ENCODE assay signal across 26 mouse cellular contexts in genomic region chr10:101171826-101172225, GRCm38 (mm10).
DNase-seq lines count a peak whose midpoint lies in the region; ATAC-seq and TF ChIP-seq lines count a peak whose summit lies in the region.
"Had no signal": no experiment of that assay in that cellular context is flagged by ENCODE, and none has a peak within 500 bp of the region (broad histone marks: within the 10 kb centered on the region; RNA-seq: fewer than 3 reads in every experiment).

No protein-coding gene starts in this region.

- no peak overlapping the region for H3K27ac ChIP-seq in midbrain, embryonic 11.5 days (ENCODE audit: low read depth, low read length)
- no peak overlapping the region for H3K27ac ChIP-seq in midbrain, postnatal 0 days (ENCODE audit: low read depth, low read length)
- no peak overlapping the region for H3K27ac ChIP-seq in neural tube, embryonic 11.5 days (ENCODE audit: low read depth, low read length)
- H3K27ac ChIP-seq in midbrain, embryonic 14.5 days (replicated peaks; ENCODE audit: low read depth, low read length), result no peak overlapping the region
- no peak overlapping the region for H3K27ac ChIP-seq in midbrain, embryonic 16.5 days (ENCODE audit: low read length)
- no peak overlapping the region for H3K27ac ChIP-seq in forebrain, embryonic 11.5 days (ENCODE audit: low read depth, low read length)
- H3K27ac ChIP-seq: embryonic facial prominence, embryonic 10.5 days; embryonic facial prominence, embryonic 12.5 days; forebrain, embryonic 13.5 days had no signal

- H3K4me3 ChIP-seq in midbrain, embryonic 11.5 days (ENCODE audit: low read depth, low read length), result no peak overlapping the region
- no peak overlapping the region for H3K4me3 ChIP-seq in midbrain, postnatal 0 days (ENCODE audit: low read depth, low read length)
- no peak overlapping the region for H3K4me3 ChIP-seq in neural tube, embryonic 11.5 days (ENCODE audit: low read depth, low read length)
- H3K4me3 ChIP-seq in midbrain, embryonic 14.5 days (replicated peaks; ENCODE audit: low read depth, low read length), result no peak overlapping the region
- H3K4me3 ChIP-seq in midbrain, embryonic 16.5 days (ENCODE audit: low read depth, low read length), result no peak overlapping the region
- H3K4me3 ChIP-seq in forebrain, embryonic 11.5 days (ENCODE audit: low read depth, low read length), result no peak overlapping the region
- H3K4me3 ChIP-seq: embryonic facial prominence, embryonic 10.5 days; embryonic facial prominence, embryonic 12.5 days; forebrain, embryonic 13.5 days had no signal

- no peaks in the 10 kb centered on the region for H3K9me3 ChIP-seq in midbrain, embryonic 11.5 days (ENCODE audit: control insufficient read depth, low read length)
- no peaks in the 10 kb centered on the region for H3K9me3 ChIP-seq in midbrain, postnatal 0 days (ENCODE audit: low read length)
- no peaks in the 10 kb centered on the region for H3K9me3 ChIP-seq in neural tube, embryonic 11.5 days (ENCODE audit: control insufficient read depth, low read length)
- H3K9me3 ChIP-seq in midbrain, embryonic 14.5 days (ENCODE audit: control insufficient read depth, low read length), result no peaks in the 10 kb centered on the region
- no peaks in the 10 kb centered on the region for H3K9me3 ChIP-seq in midbrain, embryonic 16.5 days (replicated peaks; ENCODE audit: control insufficient read depth, low read length, poor library complexity, severe bottlenecking)
- H3K9me3 ChIP-seq in forebrain, embryonic 11.5 days (ENCODE audit: control insufficient read depth, low read length), result no peaks in the 10 kb centered on the region
- H3K9me3 ChIP-seq: embryonic facial prominence, embryonic 10.5 days; embryonic facial prominence, embryonic 12.5 days; forebrain, embryonic 13.5 days; G1E had no signal

- no peak overlapping the region for H3K4me2 ChIP-seq in midbrain, embryonic 11.5 days
- no peak overlapping the region for H3K4me2 ChIP-seq in midbrain, postnatal 0 days (ENCODE audit: low read depth, low read length, poor library complexity, severe bottlenecking)
- no peak overlapping the region for H3K4me2 ChIP-seq in neural tube, embryonic 11.5 days (ENCODE audit: low read depth)
- no peak overlapping the region for H3K4me2 ChIP-seq in midbrain, embryonic 14.5 days (ENCODE audit: low read length)
- H3K4me2 ChIP-seq in midbrain, embryonic 16.5 days (ENCODE audit: low read length), result no peak overlapping the region
- H3K4me2 ChIP-seq in forebrain, embryonic 11.5 days (ENCODE audit: low read depth, low read length, severe bottlenecking), result no peak overlapping the region
- H3K4me2 ChIP-seq: embryonic facial prominence, embryonic 12.5 days; forebrain, embryonic 13.5 days had no signal

- DNase-seq in midbrain, embryonic 11.5 days (ENCODE audit: low spot score, missing footprints), result no peak
- no peak for DNase-seq in midbrain, postnatal 0 days (ENCODE audit: low spot score)
- no peak for DNase-seq in neural tube, embryonic 11.5 days (ENCODE audit: low spot score)
- no peak for DNase-seq in neural tube, embryonic 10.5 days (ENCODE audit: extremely low spot score, low spot score)
- peak; percentile 13 for DNase-seq in midbrain, embryonic 14.5 days
- no peak for DNase-seq in forebrain, embryonic 11.5 days (ENCODE audit: low spot score)
- no peak for DNase-seq in liver
- DNase-seq: adrenal gland, adult 8-10 months; adrenal gland, postnatal 14 days; adrenal gland, postnatal 36 days; B cell, adult 2 months; cerebellum, adult 11-12 months; cerebellum, adult 2 months; cerebellum, adult 9-10 months; cerebellum, postnatal 10 days; cerebellum, postnatal 25 days had no signal

- no peak for TF ChIP-seq CTCF in midbrain, postnatal 0 days (IDR thresholded peaks at IDR 0.05)

- 54% methylated on average over 6 of the region's 6 CpGs for WGBS in midbrain, embryonic 11.5 days
- 29% methylated on average over 6 of the region's 6 CpGs for WGBS in midbrain, postnatal 0 days
- 50% methylated on average over 6 of the region's 6 CpGs for WGBS in neural tube, embryonic 11.5 days
- 20% methylated on average over 6 of the region's 6 CpGs for WGBS in midbrain, embryonic 14.5 days
- 39% methylated on average over 6 of the region's 6 CpGs for WGBS in midbrain, embryonic 16.5 days
- 64% methylated on average over 6 of the region's 6 CpGs for WGBS in forebrain, embryonic 11.5 days

- H3K27me3 ChIP-seq in midbrain, embryonic 11.5 days (ENCODE audit: control insufficient read depth, insufficient read depth, low read length), result no peaks in the 10 kb centered on the region
- H3K27me3 ChIP-seq in midbrain, postnatal 0 days (ENCODE audit: insufficient read depth, low read length), result no peaks in the 10 kb centered on the region
- H3K27me3 ChIP-seq in neural tube, embryonic 11.5 days (ENCODE audit: control insufficient read depth, insufficient read depth, low read length), result no peaks in the 10 kb centered on the region
- no peaks in the 10 kb centered on the region for H3K27me3 ChIP-seq in midbrain, embryonic 14.5 days (ENCODE audit: control insufficient read depth, insufficient read depth, low read length)
- H3K27me3 ChIP-seq in midbrain, embryonic 16.5 days (ENCODE audit: control insufficient read depth, insufficient read depth, low read depth, low read length), result no peaks in the 10 kb centered on the region
- H3K27me3 ChIP-seq in forebrain, embryonic 11.5 days (ENCODE audit: control insufficient read depth, insufficient read depth, low read length), result no peaks in the 10 kb centered on the region
- H3K27me3 ChIP-seq: CH12.LX; embryonic facial prominence, embryonic 12.5 days; forebrain, embryonic 13.5 days; Patski had no signal

- 0 out of 2 replicates have a peak, but pooled peaks have one; percentile 38 for ATAC-seq in midbrain, embryonic 11.5 days (ENCODE audit: low FRiP score)
- no peak for ATAC-seq in midbrain, postnatal 0 days (ENCODE audit: low FRiP score)
- peak; percentile 42; the same call in 1 of the 2 replicates for ATAC-seq in neural tube, embryonic 11.5 days (ENCODE audit: insufficient read depth, low FRiP score, low TSS enrichment)
- no peak for ATAC-seq in midbrain, embryonic 14.5 days (ENCODE audit: low FRiP score, low TSS enrichment)
- 0 out of 2 replicates have a peak, but pooled peaks have one; percentile 25 for ATAC-seq in midbrain, embryonic 16.5 days
- ATAC-seq in forebrain, embryonic 11.5 days (replicated peaks; ENCODE audit: low FRiP score), result no peak
- ATAC-seq: activated CD4-positive, CD25-positive, alpha-beta regulatory T cell, adult 4 months; CD4-positive, CD25-positive, alpha-beta regulatory T cell, adult 4 months; forebrain, embryonic 13.5 days; forebrain, embryonic 16.5 days; Patski had no signal

- H3K9ac ChIP-seq in midbrain, embryonic 11.5 days (ENCODE audit: low read length), result no peak overlapping the region
- H3K9ac ChIP-seq in midbrain, postnatal 0 days (replicated peaks; ENCODE audit: low read length, poor library complexity, severe bottlenecking), result no peak overlapping the region
- H3K9ac ChIP-seq in neural tube, embryonic 11.5 days (ENCODE audit: low read length), result no peak overlapping the region
- no peak overlapping the region for H3K9ac ChIP-seq in midbrain, embryonic 14.5 days (replicated peaks; ENCODE audit: low read length)
- no peak overlapping the region for H3K9ac ChIP-seq in midbrain, embryonic 16.5 days (ENCODE audit: low read depth, low read length)
- H3K9ac ChIP-seq in forebrain, embryonic 11.5 days (ENCODE audit: low read length), result no peak overlapping the region
- H3K9ac ChIP-seq: embryonic facial prominence, embryonic 12.5 days; forebrain, embryonic 13.5 days had no signal

- H3K4me1 ChIP-seq in midbrain, embryonic 11.5 days (ENCODE audit: control insufficient read depth, insufficient read depth, low read length), result no peaks in the 10 kb centered on the region
- H3K4me1 ChIP-seq in midbrain, postnatal 0 days (ENCODE audit: insufficient read depth, low read length), result no peaks in the 10 kb centered on the region
- 0 out of 2 replicates have a peak, but pooled peaks cover 3% of the 10 kb centered on the region for H3K4me1 ChIP-seq in neural tube, embryonic 11.5 days (ENCODE audit: control insufficient read depth, insufficient read depth, low read length)
- no peaks in the 10 kb centered on the region for H3K4me1 ChIP-seq in midbrain, embryonic 14.5 days (ENCODE audit: control insufficient read depth, insufficient read depth, low read length)
- H3K4me1 ChIP-seq in midbrain, embryonic 16.5 days (ENCODE audit: control insufficient read depth, insufficient read depth, low read length), result no peaks in the 10 kb centered on the region
- no peaks in the 10 kb centered on the region for H3K4me1 ChIP-seq in forebrain, embryonic 11.5 days (replicated peaks; ENCODE audit: control insufficient read depth, insufficient read depth, low read length)
- H3K4me1 ChIP-seq: embryonic facial prominence, embryonic 10.5 days; embryonic facial prominence, embryonic 12.5 days; forebrain, embryonic 13.5 days had no signal

- H3K36me3 ChIP-seq in midbrain, embryonic 11.5 days (ENCODE audit: control insufficient read depth, insufficient read depth, low read length), result no peaks in the 10 kb centered on the region
- no peaks in the 10 kb centered on the region for H3K36me3 ChIP-seq in midbrain, postnatal 0 days (ENCODE audit: insufficient read depth, low read length)
- H3K36me3 ChIP-seq in neural tube, embryonic 11.5 days (ENCODE audit: control insufficient read depth, insufficient read depth, low read length), result no peaks in the 10 kb centered on the region
- no peaks in the 10 kb centered on the region for H3K36me3 ChIP-seq in midbrain, embryonic 14.5 days (ENCODE audit: control insufficient read depth, insufficient read depth, low read length)
- no peaks in the 10 kb centered on the region for H3K36me3 ChIP-seq in midbrain, embryonic 16.5 days (ENCODE audit: control insufficient read depth, insufficient read depth, low read length)
- no peaks in the 10 kb centered on the region for H3K36me3 ChIP-seq in forebrain, embryonic 11.5 days (ENCODE audit: control insufficient read depth, insufficient read depth, low read length)
- H3K36me3 ChIP-seq: embryonic facial prominence, embryonic 10.5 days; embryonic facial prominence, embryonic 12.5 days; G1E had no signal

Comparison
In these comparisons a context has a peak if more than half of its experiments do, and no peak if none do; other contexts are left out.
1. ATAC-seq: peak in midbrain, embryonic 11.5 days (single experiment), neural tube, embryonic 11.5 days (single experiment) and midbrain, embryonic 16.5 days (single experiment); none in midbrain, postnatal 0 days (single experiment), midbrain, embryonic 14.5 days (single experiment) and forebrain, embryonic 11.5 days (single experiment).